Mouse (Mus musculus): ENCODE measurements around the gene Gm26965. TPM values are rescaled to one million over a fixed set of nuclear protein-coding genes. Genes with fewer than 3 reads are reported as not detected.

The Gm26965 gene
- not detected for polyA plus RNA-seq (2014; fragmentation: Illumina TruSeq; extraction: RNeasy Lipid Tissue Mini Kit (QIAGEN cat#74804); ENCODE audit: low read depth, low replicate concordance)

DNA sequence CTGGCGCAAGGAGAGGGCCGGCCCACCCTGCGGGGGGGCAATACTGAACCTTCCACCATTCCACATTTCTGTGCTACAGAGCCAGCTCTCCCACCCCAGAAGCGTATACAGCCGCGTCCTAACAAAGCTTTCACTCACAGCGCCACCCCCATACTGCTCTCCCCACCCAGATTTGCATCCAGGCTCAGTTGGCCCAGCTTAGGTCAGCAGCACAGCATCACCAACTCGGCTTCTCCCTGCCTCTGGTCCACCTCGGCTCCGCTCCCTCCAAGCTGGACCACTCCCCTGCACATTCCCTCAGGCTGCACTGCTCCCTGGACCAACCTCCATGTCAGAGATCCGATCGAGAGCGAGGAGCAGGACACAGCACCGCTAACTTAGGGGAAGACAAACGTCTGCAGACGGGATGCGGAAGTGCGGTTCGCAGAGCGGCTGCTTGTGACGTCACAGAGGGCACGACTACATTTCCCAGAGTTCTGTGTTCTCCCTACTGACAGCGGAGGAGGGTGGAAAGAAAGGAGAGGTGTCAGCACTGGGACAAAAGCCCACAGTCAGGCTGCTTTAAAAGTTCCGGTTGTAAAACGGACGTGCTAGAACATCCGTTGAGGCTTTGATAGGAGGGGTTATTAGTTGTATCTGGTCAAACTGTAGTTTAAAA lies at the start of gene Gm26965, which contains the start of gene Zfp87:
Gene Gm26965 (minus strand): TSS at position 399 of the 658 bp plus-strand sequence.
Gene Zfp87 (minus strand): TSS at position 425 of the 658 bp plus-strand sequence.

GRCm38 (mm10) chr13:67553730-67554129 lies 27.8 kb upstream of the Gm26965 start, which contains the start of gene Zfp748:
Zfp748 (minus strand) TSS chr13:67553830.

DNA sequence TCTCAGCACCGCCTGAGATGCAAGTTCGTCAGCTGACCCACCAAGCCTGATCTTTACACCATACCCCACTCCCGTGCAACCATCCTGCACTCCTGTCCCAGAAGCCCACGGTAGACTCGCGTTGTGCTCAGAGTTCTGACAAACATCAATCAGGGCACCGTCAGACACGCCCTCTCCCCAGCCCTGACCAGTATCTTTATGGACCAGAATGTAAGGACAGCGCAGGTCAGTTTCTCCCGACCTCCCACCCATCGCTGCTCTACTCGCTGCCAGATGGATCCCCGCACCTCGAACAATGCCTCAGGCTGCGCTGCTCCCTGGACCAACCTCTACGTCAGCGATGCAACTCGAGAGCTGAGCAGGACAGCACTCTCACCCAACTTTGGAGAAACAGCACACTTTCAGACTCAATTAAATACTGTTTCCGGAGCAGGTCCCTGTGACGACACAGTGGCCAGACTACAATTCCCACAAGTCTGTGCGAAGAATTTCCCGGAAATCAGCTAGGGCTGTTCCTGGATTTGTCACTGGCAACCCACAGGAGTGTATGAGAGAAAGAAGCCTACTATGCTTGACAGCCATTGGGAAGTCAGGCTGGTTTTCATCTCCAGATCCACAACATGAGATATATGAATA lies 25.7 kb downstream of the Gm26965 start, which contains the start of gene Zfp58:
Gene Zfp58 (minus strand): TSS at position 472 of the 636 bp plus-strand sequence.

GRCm38 (mm10) chr13:67483625-67484423 lies 42.1 kb downstream of the Gm26965 start, which contains the start of gene Zfp874b:
Zfp874b (minus strand) TSS chr13:67484258.

DNA sequence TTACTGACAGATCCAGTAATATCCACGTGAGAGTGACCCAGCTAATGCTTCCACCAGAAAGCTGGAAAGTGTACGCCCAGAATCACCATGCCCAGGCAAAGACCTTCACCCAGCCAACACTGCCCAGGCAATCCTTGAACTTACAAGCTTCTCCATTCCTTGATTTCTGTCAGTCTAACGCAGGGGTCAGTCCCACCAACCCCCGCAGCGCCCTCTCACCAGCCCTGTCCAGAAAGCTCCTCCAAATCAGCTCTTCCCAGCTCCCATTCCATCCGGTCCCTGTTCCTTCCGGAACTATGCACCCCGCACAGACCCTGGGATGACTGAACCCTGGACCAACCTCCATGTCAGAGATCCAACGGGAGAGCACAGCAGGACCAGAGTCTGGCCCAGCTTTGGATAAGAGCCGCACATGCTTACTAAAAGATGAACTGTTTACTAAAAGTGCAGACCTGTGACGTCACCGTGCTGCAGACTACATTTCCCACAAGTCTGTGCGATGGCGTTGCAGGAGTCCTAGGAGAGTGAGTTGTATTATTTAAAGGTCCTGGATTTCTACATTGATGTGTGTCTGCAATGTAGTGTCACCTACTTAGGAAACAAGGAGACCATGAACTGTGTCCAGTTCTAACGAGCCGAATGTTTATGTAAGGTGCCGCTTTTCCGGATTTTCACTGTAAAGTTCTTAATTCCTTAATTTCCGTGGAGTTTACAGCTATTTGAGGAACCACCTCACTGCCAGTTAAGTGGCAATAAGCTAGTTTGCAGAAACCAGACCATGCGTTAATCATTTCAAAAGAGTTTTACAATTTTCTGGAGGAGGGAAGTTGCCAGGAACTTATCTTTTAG lies 74.6 kb downstream of the Gm26965 start, which contains the start of gene Zfp874a:
Gene Zfp874a (minus strand): TSS at position 453 of the 849 bp plus-strand sequence.

Other genes with a start within 250 kb of the Gm26965 start
- gene Zfp458, start 247.7 kb downstream of the Gm26965 start, polyA plus RNA-seq (2014; fragmentation: Illumina TruSeq; extraction: RNeasy Lipid Tissue Mini Kit (QIAGEN cat#74804); ENCODE audit: low read depth, low replicate concordance): 6.5 TPM
- gene Zfp457, start 219.7 kb downstream of the Gm26965 start, polyA plus RNA-seq (2014; fragmentation: Illumina TruSeq; extraction: RNeasy Lipid Tissue Mini Kit (QIAGEN cat#74804); ENCODE audit: low read depth, low replicate concordance): 2.6 TPM
- 4.2 TPM for gene Zfp595, start 193.6 kb downstream of the Gm26965 start, polyA plus RNA-seq (2014; fragmentation: Illumina TruSeq; extraction: RNeasy Lipid Tissue Mini Kit (QIAGEN cat#74804); ENCODE audit: low read depth, low replicate concordance)
- not detected for gene Gm28044, start 165.6 kb downstream of the Gm26965 start, polyA plus RNA-seq (2014; fragmentation: Illumina TruSeq; extraction: RNeasy Lipid Tissue Mini Kit (QIAGEN cat#74804); ENCODE audit: low read depth, low replicate concordance)
- gene Zfp953, start 165.5 kb downstream of the Gm26965 start, polyA plus RNA-seq (2014; fragmentation: Illumina TruSeq; extraction: RNeasy Lipid Tissue Mini Kit (QIAGEN cat#74804); ENCODE audit: low read depth, low replicate concordance): 2.4 TPM
- 0.48 TPM for gene Gm28041, start 150.4 kb downstream of the Gm26965 start, polyA plus RNA-seq (2014; fragmentation: Illumina TruSeq; extraction: RNeasy Lipid Tissue Mini Kit (QIAGEN cat#74804); ENCODE audit: low read depth, low replicate concordance)
- gene Zfp456, start 150.3 kb downstream of the Gm26965 start, polyA plus RNA-seq (2014; fragmentation: Illumina TruSeq; extraction: RNeasy Lipid Tissue Mini Kit (QIAGEN cat#74804); ENCODE audit: low read depth, low replicate concordance): 1.4 TPM
- 6.1 TPM for gene Zfp429, start 126.3 kb downstream of the Gm26965 start, polyA plus RNA-seq (2014; fragmentation: Illumina TruSeq; extraction: RNeasy Lipid Tissue Mini Kit (QIAGEN cat#74804); ENCODE audit: low read depth, low replicate concordance)
- gene Zfp459, start 104.7 kb downstream of the Gm26965 start, polyA plus RNA-seq (2014; fragmentation: Illumina TruSeq; extraction: RNeasy Lipid Tissue Mini Kit (QIAGEN cat#74804); ENCODE audit: low read depth, low replicate concordance): 1.4 TPM
- gene Zfp874a, start 74.5 kb downstream of the Gm26965 start, polyA plus RNA-seq (2014; fragmentation: Illumina TruSeq; extraction: RNeasy Lipid Tissue Mini Kit (QIAGEN cat#74804); ENCODE audit: low read depth, low replicate concordance): 9.8 TPM
- gene Zfp874b, start 41.9 kb downstream of the Gm26965 start, polyA plus RNA-seq (2014; fragmentation: Illumina TruSeq; extraction: RNeasy Lipid Tissue Mini Kit (QIAGEN cat#74804); ENCODE audit: low read depth, low replicate concordance): 7.1 TPM
- 7.5 TPM for gene Zfp58, start 25.6 kb downstream of the Gm26965 start, polyA plus RNA-seq (2014; fragmentation: Illumina TruSeq; extraction: RNeasy Lipid Tissue Mini Kit (QIAGEN cat#74804); ENCODE audit: low read depth, low replicate concordance)
- gene Zfp87, start within 50 bp of the Gm26965 start, polyA plus RNA-seq (2014; fragmentation: Illumina TruSeq; extraction: RNeasy Lipid Tissue Mini Kit (QIAGEN cat#74804); ENCODE audit: low read depth, low replicate concordance): 16.9 TPM
- gene Zfp748, start 27.7 kb upstream of the Gm26965 start, polyA plus RNA-seq (2014; fragmentation: Illumina TruSeq; extraction: RNeasy Lipid Tissue Mini Kit (QIAGEN cat#74804); ENCODE audit: low read depth, low replicate concordance): 5.2 TPM
- 5.3 TPM for gene Zfp729b, start 83.6 kb upstream of the Gm26965 start, polyA plus RNA-seq (2014; fragmentation: Illumina TruSeq; extraction: RNeasy Lipid Tissue Mini Kit (QIAGEN cat#74804); ENCODE audit: low read depth, low replicate concordance)
- gene Gm49345, start 111.6 kb upstream of the Gm26965 start, polyA plus RNA-seq (2014; fragmentation: Illumina TruSeq; extraction: RNeasy Lipid Tissue Mini Kit (QIAGEN cat#74804); ENCODE audit: low read depth, low replicate concordance): not detected
- gene Zfp729a, start 111.6 kb upstream of the Gm26965 start, polyA plus RNA-seq (2014; fragmentation: Illumina TruSeq; extraction: RNeasy Lipid Tissue Mini Kit (QIAGEN cat#74804); ENCODE audit: low read depth, low replicate concordance): 4.5 TPM
- gene Zfp738, start 160.9 kb upstream of the Gm26965 start, polyA plus RNA-seq (2014; fragmentation: Illumina TruSeq; extraction: RNeasy Lipid Tissue Mini Kit (QIAGEN cat#74804); ENCODE audit: low read depth, low replicate concordance): 5.1 TPM
- 7.5 TPM for gene Zfp65, start 203.0 kb upstream of the Gm26965 start, polyA plus RNA-seq (2014; fragmentation: Illumina TruSeq; extraction: RNeasy Lipid Tissue Mini Kit (QIAGEN cat#74804); ENCODE audit: low read depth, low replicate concordance)
- 3.6 TPM for gene Zfp85, start 229.1 kb upstream of the Gm26965 start, polyA plus RNA-seq (2014; fragmentation: Illumina TruSeq; extraction: RNeasy Lipid Tissue Mini Kit (QIAGEN cat#74804); ENCODE audit: low read depth, low replicate concordance)